Mouse (Mus musculus) layer of hippocampus, adult 2 months (tissue): ENCODE measurements around the gene Hmg20b. TPM values are rescaled to one million over a fixed set of nuclear protein-coding genes. Genes with fewer than 3 reads are reported as not detected.

ENCODE experiments used
- DNase-seq, 2 experiments: peaks; one replicate each; pipeline ENCODE4 v3.0.0; 2022; ENCODE audit warnings: low spot score in 2 of 2
- H3K27ac ChIP-seq: fragments of 200-600 bp; 2 replicates; pipeline ENCODE4 v1.8.1; 2022
- H3K4me3 ChIP-seq: fragments of 200-600 bp; 2 replicates; pipeline ENCODE4 v1.8.1; 2022; ENCODE audit warnings: mild to moderate bottlenecking
- CTCF ChIP-seq: fragments of 200-600 bp; conservative IDR thresholded peaks from 2 replicates; pipeline ENCODE4 v1.8.1; 2022; ENCODE audit warnings: antibody characterized with exemption, mild to moderate bottlenecking, moderate library complexity
- total RNA-seq, 2 experiments: library from RNA; stranded (reverse); gene quantifications; 2 replicates each; pipeline ENCODE4 v1.2.3; 2021

Hmg20b gene
- total RNA-seq, 2 experiments from 2014 or later, result 27.5 to 30.8 TPM

GRCm38 (mm10) chr10:81358209-81358608 lies 7.9 kb upstream of the Hmg20b start:
- no peak for DNase-seq
- Histone ChIP-seq H3K4me3 (peak overlapping the region; percentile 83), H3K27ac (peak overlapping the region; percentile 87)
- TF ChIP-seq CTCF, result no peak

DNA sequence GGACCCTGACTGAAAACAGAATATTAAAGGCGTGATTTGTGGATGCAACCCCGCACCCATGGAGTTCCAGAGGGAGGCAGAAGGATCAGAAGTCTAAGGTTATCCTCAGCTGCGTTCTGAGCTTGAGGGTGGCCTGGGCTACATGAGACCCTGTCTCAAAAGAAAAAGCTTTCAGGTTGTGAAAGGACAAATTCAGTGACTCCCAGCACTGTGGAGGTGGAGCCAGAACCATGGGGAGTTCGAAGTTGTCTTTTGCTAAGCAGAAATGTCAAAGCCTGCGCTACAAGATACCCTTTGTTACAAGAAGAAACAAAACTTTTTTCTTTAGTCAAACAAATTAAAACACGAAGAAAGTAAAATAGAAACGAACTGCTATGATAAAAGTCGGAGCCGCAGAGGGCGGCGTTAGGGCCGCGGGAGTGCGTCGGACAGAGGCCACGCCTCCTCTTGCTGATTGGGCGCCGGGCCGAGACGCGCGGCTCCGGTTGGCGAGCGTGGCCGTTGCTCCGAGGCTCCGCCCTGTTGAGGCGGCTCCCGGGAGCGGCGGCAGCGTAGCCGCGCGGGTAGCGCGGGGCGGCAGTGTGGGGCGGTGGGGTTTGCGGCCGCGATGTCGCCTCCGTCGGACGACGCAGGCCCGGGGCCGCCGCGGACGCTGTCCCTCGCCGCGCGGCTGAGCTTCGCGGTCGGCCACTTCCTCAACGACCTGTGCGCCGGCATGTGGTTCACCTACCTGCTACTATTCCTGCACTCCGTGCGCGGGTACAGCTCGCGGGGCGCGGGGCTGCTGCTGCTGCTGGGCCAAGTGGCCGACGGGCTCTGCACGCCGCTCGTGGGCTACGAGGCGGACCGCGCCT lies 6.9 kb upstream of the Hmg20b start, which contains the start of gene Mfsd12:
Mfsd12 (plus strand) TSS at position 501 of the 854 bp plus-strand sequence.
- peak within 1 kb of the TSS; percentile 87 for H3K27ac ChIP-seq
- H3K4me3 ChIP-seq, result peak within 1 kb of the TSS; percentile 83
- no peak for TF ChIP-seq CTCF
- peak; percentile 92 to 93 for DNase-seq

DNA sequence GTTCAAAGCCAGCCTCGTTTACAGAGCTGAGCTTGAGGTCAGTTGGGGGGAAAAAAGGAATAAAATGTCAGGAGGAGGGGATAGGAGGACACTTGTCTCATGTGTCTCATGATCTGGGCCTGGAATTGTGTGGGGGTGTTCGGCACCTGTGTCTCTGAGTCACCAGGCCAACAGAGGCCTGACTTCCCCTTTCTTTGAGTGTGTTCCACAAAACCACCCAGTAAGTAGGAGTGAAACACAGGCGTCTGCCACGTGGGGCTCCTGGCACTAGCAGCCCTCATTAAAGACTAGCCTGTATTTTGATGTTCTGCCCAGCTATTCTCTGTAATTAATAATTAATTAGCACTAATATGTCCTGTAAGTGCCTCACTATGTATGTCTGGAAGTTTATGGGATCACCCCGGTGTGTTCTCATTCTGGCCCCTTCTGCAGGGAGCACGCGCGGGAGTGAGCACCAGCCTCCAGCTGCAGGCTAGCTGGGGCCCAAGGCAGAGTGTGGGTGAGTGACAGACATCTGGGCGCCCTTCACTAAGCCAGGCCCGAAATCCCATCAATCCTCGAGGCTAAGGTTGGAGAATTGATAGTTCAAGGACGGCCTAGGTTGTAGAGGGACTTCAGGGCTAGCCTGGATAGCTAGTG lies 6.2 kb upstream of the Hmg20b start:
- TF ChIP-seq CTCF, result no peak
- Histone ChIP-seq H3K27ac (peak overlapping the region; percentile 55; the same call in 1 of the 2 replicates), H3K4me3 (peak overlapping the region; percentile 83)
- DNase-seq, result no peak

DNA sequence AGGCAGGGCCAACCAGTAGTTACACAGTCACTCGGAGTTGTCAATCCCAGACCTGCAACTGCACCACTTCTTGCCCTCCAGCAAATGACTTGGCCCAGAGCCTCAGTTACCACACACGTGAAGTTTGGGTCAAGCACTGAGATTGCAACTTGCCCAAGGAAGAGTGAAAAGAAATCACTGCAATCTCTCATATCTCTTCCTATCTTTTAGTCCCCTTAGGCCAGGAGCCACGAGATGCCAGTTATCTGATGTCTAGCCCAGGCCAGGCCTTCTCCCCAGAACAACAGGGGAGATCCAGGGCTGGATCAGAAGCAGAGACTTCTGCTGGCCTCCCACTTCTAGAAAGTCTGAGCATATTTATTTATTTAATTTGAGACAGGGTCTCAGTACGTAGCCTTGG lies 5.3 kb upstream of the Hmg20b start:
- Histone ChIP-seq H3K27ac (no peak overlapping the region), H3K4me3 (no peak overlapping the region)
- TF ChIP-seq CTCF, result no peak
- DNase-seq, result no peak

GRCm38 (mm10) chr10:81354738-81355477 lies 4.6 kb upstream of the Hmg20b start:
- no peak overlapping the region for H3K4me3 ChIP-seq
- DNase-seq, result no peak
- TF ChIP-seq CTCF, result no peak
- H3K27ac ChIP-seq, result no peak overlapping the region

- no peak overlapping the region for H3K4me3 ChIP-seq
- no peak for DNase-seq
These were observed 1.5 kb upstream of the Hmg20b start for GRCm38 (mm10) chr10:81351678-81352291.

DNA sequence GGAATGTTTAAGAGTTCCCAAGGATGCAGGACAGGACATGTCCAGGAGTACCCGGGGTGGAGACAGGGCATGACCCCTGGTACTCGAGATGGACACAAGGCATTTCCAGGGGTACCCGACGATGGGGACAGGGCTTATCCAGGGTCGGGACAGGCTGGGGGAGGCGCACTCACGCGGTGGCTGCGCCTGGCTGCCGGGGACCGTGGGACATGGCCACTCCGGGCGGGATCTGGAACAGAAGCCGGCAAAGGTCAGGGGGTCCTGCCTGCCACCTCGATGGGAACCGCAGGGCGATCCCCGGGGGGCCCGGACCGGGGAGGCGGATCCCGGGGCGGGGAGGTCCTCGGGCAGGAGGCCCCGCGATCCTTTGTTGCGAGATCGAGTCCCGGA lies 324 bp downstream of the Hmg20b start:
- Histone ChIP-seq H3K4me3 (peak overlapping the region; percentile 84), H3K27ac (peak overlapping the region; percentile 76)
- TF ChIP-seq CTCF, result no peak
- DNase-seq, result no peak

More at GRCm38 (mm10) chr10:81351678-81352291, 1.5 kb upstream of the Hmg20b start:
- TF ChIP-seq CTCF, result no peak
- no peak overlapping the region for H3K27ac ChIP-seq

GRCm38 (mm10) chr10:81349146-81349545 lies 1.1 kb downstream of the Hmg20b start:
- no peak for TF ChIP-seq CTCF
- DNase-seq, result no peak
- Histone ChIP-seq H3K4me3 (peak overlapping the region; percentile 84; the same call in 1 of the 2 replicates), H3K27ac (no peak overlapping the region)

- Histone ChIP-seq H3K27ac (no peak overlapping the region), H3K4me3 (no peak overlapping the region)
- peak in 1 of 2 experiments; percentile 47 for DNase-seq
- peak; percentile 60 for TF ChIP-seq CTCF
These were observed 3.7 kb downstream of the Hmg20b start for GRCm38 (mm10) chr10:81346453-81347067.

GRCm38 (mm10) chr10:81345162-81345534 lies 5.1 kb downstream of the Hmg20b start:
- Histone ChIP-seq H3K27ac (no peak overlapping the region), H3K4me3 (no peak overlapping the region)
- no peak for DNase-seq
- no peak for TF ChIP-seq CTCF

GRCm38 (mm10) chr10:81344421-81345161 lies 5.7 kb downstream of the Hmg20b start:
- H3K27ac ChIP-seq, result no peak overlapping the region
- DNase-seq, result no peak
- peak; percentile 65 for TF ChIP-seq CTCF
- no peak overlapping the region for H3K4me3 ChIP-seq
